Mouse (Mus musculus): ENCODE results near the gene Cpsf2. TPM values are rescaled to one million over a fixed set of nuclear protein-coding genes. Genes with fewer than 3 reads are reported as not detected.

Cpsf2 gene
- polyA plus RNA-seq, 1 experiment from 2014 or later: 29.8 TPM

GRCm38 (mm10) chr12:101994576-101995467, 19.0 kb downstream of the Cpsf2 start:
- ATAC-seq: no peak
- H3K27me3 ChIP-seq (ENCODE audit: control insufficient read depth, insufficient read depth, low read depth, low read length): no peaks in the 10 kb centered on the region
- no peak overlapping the region for H3K4me3 ChIP-seq (ENCODE audit: low read depth, low read length)
- H3K9me3 ChIP-seq (replicated peaks; ENCODE audit: control insufficient read depth, low read length, poor library complexity, severe bottlenecking): no peaks in the 10 kb centered on the region
- no peak overlapping the region for H3K9ac ChIP-seq (ENCODE audit: low read depth, low read length)
- no peak overlapping the region for H3K4me2 ChIP-seq (ENCODE audit: low read length)
- 97% methylated on average over 8 of the region's 8 CpGs for WGBS
- H3K4me1 ChIP-seq (ENCODE audit: control insufficient read depth, insufficient read depth, low read length): no peaks in the 10 kb centered on the region
- H3K27ac ChIP-seq (ENCODE audit: low read length): no peak overlapping the region
- peaks cover 38% of the 10 kb centered on the region for H3K36me3 ChIP-seq (ENCODE audit: control insufficient read depth, insufficient read depth, low read length)

- H3K27me3 ChIP-seq (ENCODE audit: control insufficient read depth, insufficient read depth, low read depth, low read length): no peaks in the 10 kb centered on the region
- no peak overlapping the region for H3K27ac ChIP-seq (ENCODE audit: low read length)
- no peak overlapping the region for H3K9ac ChIP-seq (ENCODE audit: low read depth, low read length)
- no peaks in the 10 kb centered on the region for H3K4me1 ChIP-seq (ENCODE audit: control insufficient read depth, insufficient read depth, low read length)
- no peak overlapping the region for H3K4me2 ChIP-seq (ENCODE audit: low read length)
- ATAC-seq: no peak
- H3K4me3 ChIP-seq (ENCODE audit: low read depth, low read length): no peak overlapping the region
- 94% methylated on average over 5 of the region's 5 CpGs for whole genome bisulfite sequencing
- H3K9me3 ChIP-seq (replicated peaks; ENCODE audit: control insufficient read depth, low read length, poor library complexity, severe bottlenecking): no peaks in the 10 kb centered on the region
- peaks cover 33% of the 10 kb centered on the region for H3K36me3 ChIP-seq (ENCODE audit: control insufficient read depth, insufficient read depth, low read length)
Measured at GRCm38 (mm10) chr12:101998929-101999328, 23.1 kb downstream of the Cpsf2 start.

GRCm38 (mm10) chr12:102000785-102001184, 25.0 kb downstream of the Cpsf2 start:
- Histone ChIP-seq H3K4me3 (ENCODE audit: low read depth, low read length) (no peak overlapping the region), H3K9me3 (replicated peaks; ENCODE audit: control insufficient read depth, low read length, poor library complexity, severe bottlenecking) (no peaks in the 10 kb centered on the region), H3K27ac (ENCODE audit: low read length) (no peak overlapping the region), H3K27me3 (ENCODE audit: control insufficient read depth, insufficient read depth, low read depth, low read length) (no peaks in the 10 kb centered on the region), H3K4me2 (ENCODE audit: low read length) (no peak overlapping the region), H3K4me1 (ENCODE audit: control insufficient read depth, insufficient read depth, low read length) (no peaks in the 10 kb centered on the region), H3K9ac (ENCODE audit: low read depth, low read length) (no peak overlapping the region), H3K36me3 (ENCODE audit: control insufficient read depth, insufficient read depth, low read length) (peaks cover 35% of the 10 kb centered on the region)
- 95% methylated on average over 11 of the region's 11 CpGs for WGBS
- ATAC-seq: no peak

- no peak overlapping the region for H3K4me3 ChIP-seq (ENCODE audit: low read depth, low read length)
- H3K4me2 ChIP-seq (ENCODE audit: low read length): no peak overlapping the region
- peaks cover 2% of the 10 kb centered on the region; the same call in 1 of the 2 replicates for H3K36me3 ChIP-seq (ENCODE audit: control insufficient read depth, insufficient read depth, low read length)
- no peak for ATAC-seq
- H3K9me3 ChIP-seq (replicated peaks; ENCODE audit: control insufficient read depth, low read length, poor library complexity, severe bottlenecking): no peaks in the 10 kb centered on the region
- H3K9ac ChIP-seq (ENCODE audit: low read depth, low read length): no peak overlapping the region
- H3K27me3 ChIP-seq (ENCODE audit: control insufficient read depth, insufficient read depth, low read depth, low read length): no peaks in the 10 kb centered on the region
- WGBS: 88% methylated on average over 16 of the region's 16 CpGs
- H3K4me1 ChIP-seq (ENCODE audit: control insufficient read depth, insufficient read depth, low read length): no peaks in the 10 kb centered on the region
- H3K27ac ChIP-seq (ENCODE audit: low read length): no peak overlapping the region
Measured at GRCm38 (mm10) chr12:102008111-102008977, 32.6 kb downstream of the Cpsf2 start.

- Histone ChIP-seq H3K9me3 (replicated peaks; ENCODE audit: control insufficient read depth, low read length, poor library complexity, severe bottlenecking) (no peaks in the 10 kb centered on the region), H3K9ac (ENCODE audit: low read depth, low read length) (no peak overlapping the region), H3K4me3 (ENCODE audit: low read depth, low read length) (no peak overlapping the region), H3K27me3 (ENCODE audit: control insufficient read depth, insufficient read depth, low read depth, low read length) (no peaks in the 10 kb centered on the region), H3K4me2 (ENCODE audit: low read length) (no peak overlapping the region), H3K27ac (ENCODE audit: low read length) (no peak overlapping the region), H3K36me3 (ENCODE audit: control insufficient read depth, insufficient read depth, low read length) (0 out of 2 replicates have a peak, but pooled peaks cover 1% of the 10 kb centered on the region), H3K4me1 (ENCODE audit: control insufficient read depth, insufficient read depth, low read length) (no peaks in the 10 kb centered on the region)
- no peak for ATAC-seq
- 92% methylated on average over 6 of the region's 6 CpGs for WGBS
Measured at GRCm38 (mm10) chr12:102009551-102009950, 33.8 kb downstream of the Cpsf2 start.

- Histone ChIP-seq H3K27me3 (ENCODE audit: control insufficient read depth, insufficient read depth, low read depth, low read length) (no peaks in the 10 kb centered on the region), H3K9me3 (replicated peaks; ENCODE audit: control insufficient read depth, low read length, poor library complexity, severe bottlenecking) (no peaks in the 10 kb centered on the region), H3K4me3 (ENCODE audit: low read depth, low read length) (no peak overlapping the region), H3K9ac (ENCODE audit: low read depth, low read length) (no peak overlapping the region), H3K27ac (ENCODE audit: low read length) (no peak overlapping the region), H3K4me2 (ENCODE audit: low read length) (no peak overlapping the region), H3K36me3 (ENCODE audit: control insufficient read depth, insufficient read depth, low read length) (no peaks in the 10 kb centered on the region), H3K4me1 (ENCODE audit: control insufficient read depth, insufficient read depth, low read length) (no peaks in the 10 kb centered on the region)
- no peak for ATAC-seq
- 84% methylated on average over 5 of the region's 5 CpGs for WGBS
Measured at GRCm38 (mm10) chr12:102014411-102014810, 38.6 kb downstream of the Cpsf2 start.

GRCm38 (mm10) chr12:102015127-102015526, 39.3 kb downstream of the Cpsf2 start:
- Histone ChIP-seq H3K27ac (ENCODE audit: low read length) (no peak overlapping the region), H3K9ac (ENCODE audit: low read depth, low read length) (no peak overlapping the region), H3K27me3 (ENCODE audit: control insufficient read depth, insufficient read depth, low read depth, low read length) (no peaks in the 10 kb centered on the region), H3K4me3 (ENCODE audit: low read depth, low read length) (no peak overlapping the region), H3K4me1 (ENCODE audit: control insufficient read depth, insufficient read depth, low read length) (no peaks in the 10 kb centered on the region), H3K36me3 (ENCODE audit: control insufficient read depth, insufficient read depth, low read length) (no peaks in the 10 kb centered on the region), H3K4me2 (ENCODE audit: low read length) (no peak overlapping the region), H3K9me3 (replicated peaks; ENCODE audit: control insufficient read depth, low read length, poor library complexity, severe bottlenecking) (no peaks in the 10 kb centered on the region)
- no peak for ATAC-seq
- WGBS: 90% methylated on average over 6 of the region's 6 CpGs

GRCm38 (mm10) chr12:102021923-102022322, 46.1 kb downstream of the Cpsf2 start:
- Histone ChIP-seq H3K4me1 (ENCODE audit: control insufficient read depth, insufficient read depth, low read length) (no peaks in the 10 kb centered on the region), H3K4me3 (ENCODE audit: low read depth, low read length) (no peak overlapping the region), H3K27ac (ENCODE audit: low read length) (no peak overlapping the region), H3K4me2 (ENCODE audit: low read length) (no peak overlapping the region), H3K36me3 (ENCODE audit: control insufficient read depth, insufficient read depth, low read length) (no peaks in the 10 kb centered on the region), H3K9me3 (replicated peaks; ENCODE audit: control insufficient read depth, low read length, poor library complexity, severe bottlenecking) (no peaks in the 10 kb centered on the region), H3K9ac (ENCODE audit: low read depth, low read length) (no peak overlapping the region), H3K27me3 (ENCODE audit: control insufficient read depth, insufficient read depth, low read depth, low read length) (no peaks in the 10 kb centered on the region)
- 94% methylated on average over 6 of the region's 6 CpGs for WGBS
- no peak for ATAC-seq

- Histone ChIP-seq H3K27me3 (ENCODE audit: control insufficient read depth, insufficient read depth, low read depth, low read length) (no peaks in the 10 kb centered on the region), H3K27ac (ENCODE audit: low read length) (no peak overlapping the region), H3K4me3 (ENCODE audit: low read depth, low read length) (no peak overlapping the region), H3K36me3 (ENCODE audit: control insufficient read depth, insufficient read depth, low read length) (no peaks in the 10 kb centered on the region), H3K4me2 (ENCODE audit: low read length) (no peak overlapping the region), H3K4me1 (ENCODE audit: control insufficient read depth, insufficient read depth, low read length) (no peaks in the 10 kb centered on the region), H3K9ac (ENCODE audit: low read depth, low read length) (no peak overlapping the region), H3K9me3 (replicated peaks; ENCODE audit: control insufficient read depth, low read length, poor library complexity, severe bottlenecking) (no peaks in the 10 kb centered on the region)
- 53% methylated on average over 7 of the region's 7 CpGs for WGBS
- ATAC-seq: no peak
Measured at GRCm38 (mm10) chr12:102029184-102029583, 53.4 kb downstream of the Cpsf2 start.

Data from midbrain, embryonic 16.5 days (tissue).